Mouse (Mus musculus): ENCODE measurements around the gene Mink1. TPM values are rescaled to one million over a fixed set of nuclear protein-coding genes. Genes with fewer than 3 reads are reported as not detected.

Gene Mink1
- polyA plus RNA-seq, 1 experiment from 2014 or later, result 8.5 TPM

GRCm38 (mm10) chr11:70621972-70622814 lies 59.5 kb downstream of the Mink1 start:
- Histone ChIP-seq H3K4me1 (replicated peaks; ENCODE audit: control insufficient read depth, insufficient read depth) (no peaks in the 10 kb centered on the region), H3K27me3 (ENCODE audit: control insufficient read depth, insufficient read depth, low read length) (no peaks in the 10 kb centered on the region), H3K4me2 (replicated peaks; ENCODE audit: low read depth) (no peak overlapping the region), H3K9me3 (ENCODE audit: control insufficient read depth, low read length) (no peaks in the 10 kb centered on the region), H3K36me3 (ENCODE audit: control insufficient read depth, insufficient read depth, low read length) (no peaks in the 10 kb centered on the region), H3K9ac (ENCODE audit: low read length) (peak overlapping the region; percentile 23; the same call in 1 of the 2 replicates), H3K27ac (replicated peaks) (no peak overlapping the region), H3K4me3 (ENCODE audit: low read depth, low read length) (no peak overlapping the region)
- DNase-seq (ENCODE audit: low spot score) (peak; percentile 61), ATAC-seq (ENCODE audit: low FRiP score, low TSS enrichment) (peak; percentile 69)
- no peak for TF ChIP-seq CTCF (IDR thresholded peaks at IDR 0.05; ENCODE audit: low read depth)
- TF ChIP-seq EP300 (optimal IDR thresholded peaks at IDR 0.05), result no peak
- 32% methylated on average over 7 of the region's 7 CpGs for WGBS

GRCm38 (mm10) chr11:70623053-70623742 lies 60.5 kb downstream of the Mink1 start:
- TF ChIP-seq EP300 (optimal IDR thresholded peaks at IDR 0.05), result no peak
- peak; percentile 64 for TF ChIP-seq CTCF (IDR thresholded peaks at IDR 0.05; ENCODE audit: low read depth)
- Histone ChIP-seq H3K4me3 (ENCODE audit: low read depth, low read length) (no peak overlapping the region), H3K4me1 (replicated peaks; ENCODE audit: control insufficient read depth, insufficient read depth) (no peaks in the 10 kb centered on the region), H3K36me3 (ENCODE audit: control insufficient read depth, insufficient read depth, low read length) (no peaks in the 10 kb centered on the region), H3K27ac (replicated peaks) (no peak overlapping the region), H3K4me2 (replicated peaks; ENCODE audit: low read depth) (no peak overlapping the region), H3K9ac (ENCODE audit: low read length) (no peak overlapping the region), H3K27me3 (ENCODE audit: control insufficient read depth, insufficient read depth, low read length) (no peaks in the 10 kb centered on the region), H3K9me3 (ENCODE audit: control insufficient read depth, low read length) (no peaks in the 10 kb centered on the region)
- no peak for DNase-seq (ENCODE audit: low spot score)
- peak; percentile 39; the same call in 1 of the 2 replicates for ATAC-seq (ENCODE audit: low FRiP score, low TSS enrichment)
- 65% methylated on average over 10 of the region's 10 CpGs for whole genome bisulfite sequencing

- Histone ChIP-seq H3K4me3 (ENCODE audit: low read depth, low read length) (no peak overlapping the region), H3K36me3 (ENCODE audit: control insufficient read depth, insufficient read depth, low read length) (no peaks in the 10 kb centered on the region), H3K27ac (replicated peaks) (no peak overlapping the region), H3K4me2 (replicated peaks; ENCODE audit: low read depth) (no peak overlapping the region), H3K9me3 (ENCODE audit: control insufficient read depth, low read length) (no peaks in the 10 kb centered on the region), H3K27me3 (ENCODE audit: control insufficient read depth, insufficient read depth, low read length) (no peaks in the 10 kb centered on the region), H3K4me1 (replicated peaks; ENCODE audit: control insufficient read depth, insufficient read depth) (no peaks in the 10 kb centered on the region), H3K9ac (ENCODE audit: low read length) (no peak overlapping the region)
- ATAC-seq (ENCODE audit: low FRiP score, low TSS enrichment) (no peak), DNase-seq (ENCODE audit: low spot score) (peak; percentile 67)
- WGBS, result 54% methylated on average over 4 of the region's 4 CpGs
- TF ChIP-seq CTCF (IDR thresholded peaks at IDR 0.05; ENCODE audit: low read depth), result peak; percentile 83
- no peak for TF ChIP-seq EP300 (optimal IDR thresholded peaks at IDR 0.05)
Measured at GRCm38 (mm10) chr11:70625473-70625872, 62.8 kb downstream of the Mink1 start.

GRCm38 (mm10) chr11:70626877-70627276 lies 64.2 kb downstream of the Mink1 start:
- no peaks in the 10 kb centered on the region for H3K27me3 ChIP-seq (ENCODE audit: control insufficient read depth, insufficient read depth, low read length)
- DNase-seq (ENCODE audit: low spot score), result no peak
- 54% methylated on average over 4 of the region's 4 CpGs for WGBS
- no peak overlapping the region for H3K9ac ChIP-seq (ENCODE audit: low read length)
- H3K4me3 ChIP-seq (ENCODE audit: low read depth, low read length), result no peak overlapping the region
- no peaks in the 10 kb centered on the region for H3K36me3 ChIP-seq (ENCODE audit: control insufficient read depth, insufficient read depth, low read length)
- H3K4me2 ChIP-seq (replicated peaks; ENCODE audit: low read depth), result no peak overlapping the region
- no peak for ATAC-seq (ENCODE audit: low FRiP score, low TSS enrichment)
- H3K9me3 ChIP-seq (ENCODE audit: control insufficient read depth, low read length), result no peaks in the 10 kb centered on the region
- no peaks in the 10 kb centered on the region for H3K4me1 ChIP-seq (replicated peaks; ENCODE audit: control insufficient read depth, insufficient read depth)
- TF ChIP-seq EP300 (optimal IDR thresholded peaks at IDR 0.05), result no peak
- TF ChIP-seq CTCF (IDR thresholded peaks at IDR 0.05; ENCODE audit: low read depth), result no peak
- H3K27ac ChIP-seq (replicated peaks), result no peak overlapping the region

- Histone ChIP-seq H3K27me3 (ENCODE audit: control insufficient read depth, insufficient read depth, low read length) (no peaks in the 10 kb centered on the region), H3K4me2 (replicated peaks; ENCODE audit: low read depth) (no peak overlapping the region), H3K36me3 (ENCODE audit: control insufficient read depth, insufficient read depth, low read length) (no peaks in the 10 kb centered on the region), H3K4me1 (replicated peaks; ENCODE audit: control insufficient read depth, insufficient read depth) (no peaks in the 10 kb centered on the region), H3K4me3 (ENCODE audit: low read depth, low read length) (no peak overlapping the region), H3K9me3 (ENCODE audit: control insufficient read depth, low read length) (no peaks in the 10 kb centered on the region), H3K27ac (replicated peaks) (no peak overlapping the region), H3K9ac (ENCODE audit: low read length) (no peak overlapping the region)
- DNase-seq (ENCODE audit: low spot score) (no peak), ATAC-seq (ENCODE audit: low FRiP score, low TSS enrichment) (no peak)
- TF ChIP-seq EP300 (optimal IDR thresholded peaks at IDR 0.05) (no peak), CTCF (IDR thresholded peaks at IDR 0.05; ENCODE audit: low read depth) (no peak)
- 66% methylated on average over 2 of the region's 2 CpGs for whole genome bisulfite sequencing
Measured at GRCm38 (mm10) chr11:70628431-70628830, 65.8 kb downstream of the Mink1 start.

- WGBS, result 40% methylated on average over 5 of the region's 5 CpGs
- DNase-seq (ENCODE audit: low spot score), result no peak
- H3K9me3 ChIP-seq (ENCODE audit: control insufficient read depth, low read length), result no peaks in the 10 kb centered on the region
- no peak overlapping the region for H3K9ac ChIP-seq (ENCODE audit: low read length)
- no peaks in the 10 kb centered on the region for H3K36me3 ChIP-seq (ENCODE audit: control insufficient read depth, insufficient read depth, low read length)
- no peak overlapping the region for H3K4me3 ChIP-seq (ENCODE audit: low read depth, low read length)
- no peak overlapping the region for H3K27ac ChIP-seq (replicated peaks)
- no peaks in the 10 kb centered on the region for H3K4me1 ChIP-seq (replicated peaks; ENCODE audit: control insufficient read depth, insufficient read depth)
- no peak for ATAC-seq (ENCODE audit: low FRiP score, low TSS enrichment)
- H3K4me2 ChIP-seq (replicated peaks; ENCODE audit: low read depth), result no peak overlapping the region
- no peak for TF ChIP-seq EP300 (optimal IDR thresholded peaks at IDR 0.05)
- peak; percentile 63 for TF ChIP-seq CTCF (IDR thresholded peaks at IDR 0.05; ENCODE audit: low read depth)
- H3K27me3 ChIP-seq (ENCODE audit: control insufficient read depth, insufficient read depth, low read length), result no peaks in the 10 kb centered on the region
Measured at GRCm38 (mm10) chr11:70629557-70629956, 66.9 kb downstream of the Mink1 start.
